Mouse (Mus musculus): ENCODE measurements around the gene Stx11.

DNA sequence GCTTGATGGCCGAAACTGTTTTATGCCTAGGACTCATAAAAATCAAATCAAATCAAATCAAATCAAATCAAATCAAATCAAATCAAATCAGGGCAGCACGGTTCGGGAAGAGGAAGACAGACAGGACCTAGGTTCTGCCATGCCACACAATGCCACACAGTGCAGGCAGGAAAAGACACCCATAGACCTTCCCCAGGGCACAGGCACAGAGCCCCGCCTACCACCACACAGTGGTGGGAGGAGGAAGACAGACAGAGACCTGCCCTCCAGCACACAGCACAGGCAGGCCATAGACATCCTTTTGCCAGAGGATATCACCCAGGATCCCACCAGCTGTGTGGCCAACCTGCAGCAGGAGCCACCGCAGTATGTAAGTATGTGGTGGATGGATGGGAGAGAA, 27.9 kb upstream of the Stx11 start:
- no peak for TF ChIP-seq CTCF (IDR thresholded peaks at IDR 0.05; ENCODE audit: low read depth, low read length)
- TF ChIP-seq TAL1 (conservative IDR thresholded peaks at IDR 0.05; ENCODE audit: low read depth, low read length), result no peak
- TF ChIP-seq POLR2AphosphoS5 (IDR thresholded peaks at IDR 0.05; ENCODE audit: insufficient replicate concordance, low read depth, low read length), result no peak

Data from G1E (cell line).